Mouse (Mus musculus) granulocyte monocyte progenitor cell, adult 5-6 weeks (primary cell): ENCODE measurements at regions not wholly inside any gene's neighbourhood (a gene's known extent, or its start where the extent isn't known, plus 50 kb on each side); places are given as distances from the start of the nearest gene placed in this dataset.
A peak's percentile ranks its signal among the peaks of the same experiment; 100 is the strongest.

ENCODE experiments used
- ATAC-seq: replicated peaks from 2 replicates; pipeline ENCODE4 v1.8.0; 2016; ENCODE audit warnings: mild to moderate bottlenecking, moderate TSS enrichment, inconsistent platforms; ENCODE audit not compliant: poor library complexity, severe bottlenecking

GRCm38 (mm10) chr6:47354515-47354914 is 98.7 kb upstream of the Cul1 start:
- no peak for ATAC-seq

DNA sequence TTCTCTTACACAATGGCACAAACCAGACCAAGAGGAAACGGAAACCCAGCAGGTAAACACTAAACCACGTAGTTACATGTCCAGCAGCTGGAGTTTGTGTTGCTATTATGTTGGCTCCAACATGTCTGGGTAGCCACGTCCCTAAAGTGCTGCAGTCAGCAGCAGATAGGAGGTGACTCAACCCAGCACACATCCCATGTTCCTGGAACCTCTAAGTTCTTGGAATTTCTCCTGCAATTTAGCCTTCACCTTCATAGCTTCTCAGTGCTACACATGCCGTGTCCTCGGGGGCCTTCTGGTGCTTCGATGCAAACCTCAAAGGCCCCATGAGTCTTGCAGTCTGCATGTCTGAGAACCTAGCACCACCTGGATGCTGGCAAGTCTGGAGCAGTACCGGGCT is 97.7 kb upstream of the Cul1 start:
- ATAC-seq: no peak

- ATAC-seq: no peak
These were observed 96.7 kb upstream of the Cul1 start for GRCm38 (mm10) chr6:47356500-47356899.

DNA sequence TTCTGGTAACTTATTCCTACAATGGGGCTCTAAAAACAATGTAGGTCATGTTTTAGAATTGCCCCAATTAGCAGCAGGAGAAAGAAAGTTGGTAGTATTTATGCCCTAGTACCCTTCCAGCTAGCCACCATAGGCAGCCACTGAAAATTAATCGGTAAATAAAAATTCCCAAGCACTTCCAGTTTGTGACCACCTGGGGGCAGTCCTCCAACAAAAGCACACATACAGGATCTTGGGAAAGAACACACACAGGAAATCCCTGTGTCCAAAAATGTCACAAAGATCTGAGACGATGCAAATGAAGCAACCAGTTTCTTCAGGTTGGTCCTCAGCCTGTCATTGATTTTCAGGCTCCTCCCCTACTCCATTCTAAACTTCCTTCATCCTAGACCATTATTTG is 94.5 kb upstream of the Cul1 start:
- peak; percentile 61 for ATAC-seq

DNA sequence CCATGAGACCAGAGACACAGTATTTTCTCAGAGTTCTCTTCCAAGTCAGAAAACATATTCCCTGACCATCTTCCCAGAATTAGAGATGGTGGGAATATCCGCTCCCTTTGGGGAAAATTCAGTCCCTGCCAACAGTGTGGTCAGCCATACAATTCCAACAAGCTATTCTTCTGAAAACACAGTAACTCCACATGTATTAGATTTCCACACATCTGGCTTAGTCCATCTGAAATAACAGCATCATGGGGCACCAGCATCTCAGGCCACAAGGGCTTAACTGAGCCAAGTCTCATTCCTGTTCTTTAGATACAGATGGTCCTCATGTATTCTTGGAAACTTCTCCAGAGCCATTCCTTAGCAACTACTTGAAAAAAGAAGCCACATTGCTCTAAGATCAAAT is 89.2 kb upstream of the Cul1 start:
- ATAC-seq: no peak

- ATAC-seq: no peak
These were observed 88.6 kb upstream of the Cul1 start for GRCm38 (mm10) chr6:47364556-47364955.

DNA sequence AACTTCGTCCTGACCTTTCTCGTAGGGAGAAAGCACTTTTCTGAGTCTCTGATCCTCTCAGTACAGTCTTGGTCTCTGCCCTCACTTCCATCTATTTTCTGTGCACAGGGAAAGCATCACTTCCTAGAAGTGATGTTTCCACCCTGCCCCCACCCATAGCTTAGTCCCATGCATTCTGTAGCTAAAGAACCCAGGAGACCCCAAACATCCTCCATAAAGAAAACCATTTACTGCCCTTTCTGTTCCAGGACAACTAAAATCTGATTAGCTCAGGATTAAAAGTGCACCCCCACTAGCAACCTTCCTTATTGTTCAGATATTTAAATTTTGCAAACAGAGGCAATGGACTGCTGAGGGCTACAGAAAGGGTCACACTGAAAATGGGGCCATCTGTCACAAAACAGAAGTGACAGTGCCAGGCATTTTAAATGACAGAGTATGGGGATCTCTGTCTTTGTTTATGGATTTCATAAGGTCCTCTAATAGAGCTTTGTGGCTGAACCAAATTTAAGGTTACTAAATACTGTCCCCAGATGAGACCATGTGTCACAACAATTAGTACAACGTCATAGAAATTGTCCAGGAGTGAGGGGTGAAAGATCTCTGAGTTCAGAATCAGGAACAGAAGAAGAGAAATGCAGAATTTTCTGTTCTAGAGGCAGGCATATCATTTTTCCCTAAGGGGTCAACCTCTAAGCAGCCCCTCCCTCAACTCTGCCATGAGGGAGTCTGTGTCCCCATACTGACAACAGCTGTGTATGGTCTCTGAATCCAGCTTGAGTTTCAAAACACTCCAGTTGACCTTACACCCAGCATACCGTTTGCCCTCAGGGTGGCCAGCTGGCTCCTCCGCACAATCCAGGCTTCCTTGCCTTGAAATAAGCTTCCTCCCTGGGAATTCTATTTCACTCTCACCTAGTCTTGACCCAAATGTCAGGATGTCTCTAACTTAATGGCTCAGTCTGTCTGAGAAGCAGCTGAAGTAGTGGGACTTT is 87.2 kb upstream of the Cul1 start:
- ATAC-seq: no peak

GRCm38 (mm10) chr6:47367461-47367860 is 85.7 kb upstream of the Cul1 start:
- no peak for ATAC-seq

DNA sequence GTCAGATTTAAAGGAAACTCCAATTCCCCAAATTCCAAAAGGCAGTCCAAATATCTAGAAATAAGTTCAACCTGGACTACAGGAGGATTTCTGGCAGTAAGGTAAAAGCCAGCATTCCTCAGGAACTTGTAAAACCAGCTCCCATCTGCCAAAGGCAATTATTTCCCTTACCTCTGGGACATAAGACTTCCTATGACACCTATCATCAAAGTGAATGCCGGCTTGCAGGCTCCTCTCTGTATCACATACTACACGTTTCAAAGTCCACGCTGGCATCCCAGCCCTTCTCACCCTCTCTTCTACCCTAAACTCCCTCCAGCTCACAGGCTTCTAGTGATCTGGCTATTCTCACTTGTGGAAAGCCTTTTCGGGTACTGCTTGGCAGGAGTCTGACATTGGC is 77.5 kb upstream of the Cul1 start:
- no peak for ATAC-seq

DNA sequence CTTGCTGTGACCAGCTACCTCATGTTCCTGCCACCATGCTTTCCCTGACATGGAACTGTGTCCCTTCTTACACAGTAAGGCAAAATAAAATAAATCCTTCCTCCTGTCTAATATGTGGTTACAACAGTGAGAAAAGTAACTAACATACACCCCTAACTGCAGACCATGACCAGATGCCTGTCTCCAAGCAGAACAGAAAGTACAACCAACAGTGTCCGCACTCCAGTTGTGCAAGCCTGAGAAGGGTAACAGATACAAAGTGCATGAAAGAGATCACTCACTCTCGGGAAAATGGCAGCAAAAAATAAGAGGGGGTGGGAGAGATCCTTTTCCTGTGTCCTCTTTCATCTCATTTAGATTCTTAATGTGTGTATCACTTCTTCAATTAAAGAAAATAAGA is 71.7 kb upstream of the Cul1 start:
- peak; percentile 94 for ATAC-seq

DNA sequence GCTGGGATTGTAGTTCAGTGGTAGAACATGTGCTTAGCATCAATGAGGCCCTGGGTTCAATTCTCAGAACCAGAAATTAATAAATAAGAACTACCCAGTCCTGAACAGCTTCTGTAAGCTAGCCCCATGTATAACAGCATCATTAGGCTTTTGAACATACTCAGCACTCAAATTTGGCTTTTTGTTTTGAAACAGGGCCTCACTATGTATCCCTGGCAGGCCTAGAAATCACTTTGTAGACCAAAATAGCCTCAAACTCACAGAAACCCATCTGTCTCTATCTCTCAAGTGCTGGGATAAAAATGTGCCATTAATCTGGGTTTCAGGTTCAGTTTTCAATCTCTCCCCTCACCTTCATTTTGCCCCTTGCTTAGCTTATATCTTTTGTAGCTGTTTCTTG is 66.6 kb upstream of the Cul1 start:
- no peak for ATAC-seq

GRCm38 (mm10) chr6:47389908-47390307 is 63.3 kb upstream of the Cul1 start:
- ATAC-seq: no peak

DNA sequence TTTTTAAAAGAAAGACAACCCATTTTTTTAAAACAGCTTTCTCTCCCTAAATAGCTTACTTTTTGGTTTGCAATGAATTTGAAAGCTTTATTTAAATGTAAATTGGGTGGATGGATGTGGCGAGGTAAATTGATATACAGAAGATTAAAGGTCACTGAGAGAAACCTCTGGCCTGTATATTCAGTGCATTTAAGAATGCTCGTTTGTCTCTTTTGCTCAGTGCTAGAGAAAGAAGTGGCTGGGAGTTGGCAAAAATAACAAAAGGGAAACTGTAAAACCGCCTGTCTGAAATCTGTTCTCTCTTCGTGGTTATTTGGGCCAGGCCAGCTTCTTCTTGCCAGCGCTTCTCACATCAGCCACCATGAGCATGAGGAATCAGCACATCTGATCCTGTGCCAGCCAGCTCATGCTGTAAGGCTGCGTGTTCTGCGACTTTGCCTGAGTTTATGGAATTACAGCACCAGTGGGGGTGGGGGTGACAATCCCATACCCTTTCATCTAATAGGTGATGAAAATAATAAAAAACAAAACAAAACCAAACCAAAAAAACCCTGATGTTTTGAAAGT is 62.7 kb upstream of the Cul1 start:
- no peak; the same call in 1 of the 2 replicates for ATAC-seq

- no peak for ATAC-seq
These were observed 62.0 kb upstream of the Cul1 start for GRCm38 (mm10) chr6:47391014-47391802.

DNA sequence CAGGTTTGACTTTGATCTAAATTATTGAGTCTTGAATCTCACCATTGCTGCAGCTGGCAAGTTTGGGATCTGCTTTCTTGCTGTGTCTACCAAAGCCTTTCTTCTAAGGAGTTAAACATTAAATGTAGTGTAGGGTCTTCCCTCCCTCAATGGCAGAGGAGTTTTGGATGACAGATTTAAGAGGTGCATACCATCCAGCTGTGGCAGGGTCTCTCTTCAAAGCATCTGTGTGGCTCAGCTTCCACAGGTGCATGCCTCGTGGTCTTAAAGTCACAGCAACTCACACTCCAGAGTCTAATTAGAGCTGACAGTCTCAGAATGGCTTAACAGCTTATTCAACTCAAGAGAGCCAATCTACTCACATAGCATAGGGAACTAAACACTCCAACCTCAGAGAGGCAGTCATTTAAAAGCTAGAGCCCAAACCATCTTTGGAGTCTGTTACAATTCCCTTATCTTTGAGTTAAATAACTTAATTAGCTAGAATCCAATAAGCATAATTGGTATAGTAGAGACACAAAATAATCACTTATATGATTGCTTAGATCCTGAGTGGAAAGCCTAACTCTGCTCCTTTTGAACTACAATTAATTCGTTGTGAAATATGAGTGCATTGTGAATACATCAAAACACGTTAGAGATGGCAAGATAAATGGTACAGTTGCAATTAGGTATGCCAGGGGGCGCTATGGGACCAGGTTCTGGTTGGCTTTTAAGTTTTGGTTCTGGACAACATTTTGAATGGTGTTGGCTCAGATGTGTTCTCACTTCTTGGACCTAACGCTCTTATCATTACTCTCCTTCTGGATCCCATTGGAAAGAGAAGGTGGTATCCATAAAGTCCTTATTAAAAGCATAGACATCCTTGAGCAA is 57.5 kb upstream of the Cul1 start:
- ATAC-seq: peak; percentile 76
